In the genomic region with DNA sequence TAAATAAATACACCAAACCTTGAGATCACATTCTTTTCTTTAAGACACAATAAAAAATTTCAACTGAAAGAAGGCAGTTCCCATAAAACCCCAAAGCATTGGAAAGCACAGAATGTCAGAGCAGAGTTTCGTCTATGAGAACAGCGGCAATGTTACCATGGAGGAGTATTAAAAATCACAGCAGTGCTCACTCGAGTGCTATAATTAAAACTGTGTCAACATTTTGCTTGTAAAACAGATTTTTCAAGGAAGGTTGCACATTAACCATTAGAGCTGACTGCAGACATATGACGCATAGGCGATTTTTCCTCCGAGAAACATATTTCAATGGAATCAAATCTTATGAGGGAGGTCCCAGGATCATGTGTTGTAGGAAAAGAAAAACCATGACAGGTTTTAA, we compare ENCODE assay signal across 23 mouse cellular contexts.
A peak's percentile ranks its signal among the peaks of the same experiment; 100 is the strongest.
DNase-seq lines count a peak whose midpoint lies in the region; ATAC-seq and TF ChIP-seq lines count a peak whose summit lies in the region.
"Had no signal": no experiment of that assay in that cellular context is flagged by ENCODE, and none has a peak within 500 bp of the region (broad histone marks: within the 10 kb centered on the region; RNA-seq: fewer than 3 reads in every experiment).

No protein-coding gene starts in this region.

- H3K9ac ChIP-seq in forebrain, embryonic 16.5 days (replicated peaks; ENCODE audit: low read depth, low read length): no peak overlapping the region
- no peak overlapping the region for H3K9ac ChIP-seq in hindbrain, embryonic 16.5 days (ENCODE audit: low read depth, low read length)
- H3K9ac ChIP-seq in hindbrain, postnatal 0 days (replicated peaks; ENCODE audit: low read length): no peak overlapping the region
- no peak overlapping the region for H3K9ac ChIP-seq in midbrain, postnatal 0 days (replicated peaks; ENCODE audit: low read length, poor library complexity, severe bottlenecking)
- H3K9ac ChIP-seq in midbrain, embryonic 16.5 days (ENCODE audit: low read depth, low read length): no peak overlapping the region
- H3K9ac ChIP-seq: heart, embryonic 13.5 days; hindbrain, embryonic 14.5 days had no signal

- H3K4me3 ChIP-seq in forebrain, embryonic 16.5 days (replicated peaks; ENCODE audit: low read length): no peak overlapping the region
- no peak overlapping the region for H3K4me3 ChIP-seq in forebrain, embryonic 10.5 days
- no peak overlapping the region for H3K4me3 ChIP-seq in hindbrain, embryonic 16.5 days (ENCODE audit: low read length)
- H3K4me3 ChIP-seq in hindbrain, postnatal 0 days (ENCODE audit: low read length): no peak overlapping the region
- H3K4me3 ChIP-seq in midbrain, postnatal 0 days (ENCODE audit: low read depth, low read length): no peak overlapping the region
- H3K4me3 ChIP-seq in midbrain, embryonic 16.5 days (ENCODE audit: low read depth, low read length): no peak overlapping the region
- H3K4me3 ChIP-seq: heart, adult 2 months; heart, embryonic 10.5 days; heart, embryonic 13.5 days had no signal

- ATAC-seq in forebrain, embryonic 16.5 days: peak; percentile 36; the same call in 1 of the 2 replicates
- 0 out of 2 replicates have a peak, but pooled peaks have one; percentile 37 for ATAC-seq in hindbrain, embryonic 16.5 days
- ATAC-seq in hindbrain, postnatal 0 days: no peak
- no peak for ATAC-seq in midbrain, postnatal 0 days (ENCODE audit: low FRiP score)
- no peak for ATAC-seq in midbrain, embryonic 16.5 days
- ATAC-seq: activated CD4-positive, CD25-positive, alpha-beta regulatory T cell, adult 4 months; forebrain, embryonic 14.5 days had no signal

- no peak for TF ChIP-seq CTCF in hindbrain, postnatal 0 days (IDR thresholded peaks at IDR 0.05; ENCODE audit: low read depth)
- no peak for TF ChIP-seq CTCF in midbrain, postnatal 0 days (IDR thresholded peaks at IDR 0.05)

- H3K4me2 ChIP-seq in forebrain, embryonic 16.5 days (ENCODE audit: low read length): no peak overlapping the region
- no peak overlapping the region for H3K4me2 ChIP-seq in hindbrain, embryonic 16.5 days (ENCODE audit: low read length)
- H3K4me2 ChIP-seq in hindbrain, postnatal 0 days (ENCODE audit: low read depth, low read length): no peak overlapping the region
- no peak overlapping the region for H3K4me2 ChIP-seq in midbrain, postnatal 0 days (ENCODE audit: low read depth, low read length, poor library complexity, severe bottlenecking)
- no peak overlapping the region for H3K4me2 ChIP-seq in midbrain, embryonic 16.5 days (ENCODE audit: low read length)
- H3K4me2 ChIP-seq: heart, embryonic 13.5 days; hindbrain, embryonic 14.5 days had no signal

- no peaks in the 10 kb centered on the region for H3K4me1 ChIP-seq in forebrain, embryonic 16.5 days (replicated peaks; ENCODE audit: control insufficient read depth, insufficient read depth, low read length)
- H3K4me1 ChIP-seq in forebrain, embryonic 10.5 days: no peaks in the 10 kb centered on the region
- H3K4me1 ChIP-seq in hindbrain, embryonic 16.5 days (ENCODE audit: control insufficient read depth, insufficient read depth, low read depth, low read length): no peaks in the 10 kb centered on the region
- H3K4me1 ChIP-seq in hindbrain, postnatal 0 days (ENCODE audit: insufficient read depth, low read length): no peaks in the 10 kb centered on the region
- H3K4me1 ChIP-seq in midbrain, postnatal 0 days (ENCODE audit: insufficient read depth, low read length): no peaks in the 10 kb centered on the region
- no peaks in the 10 kb centered on the region for H3K4me1 ChIP-seq in midbrain, embryonic 16.5 days (ENCODE audit: control insufficient read depth, insufficient read depth, low read length)
- H3K4me1 ChIP-seq: heart, embryonic 10.5 days; heart, embryonic 13.5 days had no signal

- H3K9me3 ChIP-seq in forebrain, embryonic 16.5 days (ENCODE audit: control insufficient read depth, low read length): no peaks in the 10 kb centered on the region
- no peaks in the 10 kb centered on the region for H3K9me3 ChIP-seq in forebrain, embryonic 10.5 days
- H3K9me3 ChIP-seq in hindbrain, embryonic 16.5 days (ENCODE audit: control insufficient read depth, low read length): no peaks in the 10 kb centered on the region
- H3K9me3 ChIP-seq in hindbrain, postnatal 0 days (ENCODE audit: low read length): no peaks in the 10 kb centered on the region
- no peaks in the 10 kb centered on the region for H3K9me3 ChIP-seq in midbrain, postnatal 0 days (ENCODE audit: low read length)
- no peaks in the 10 kb centered on the region for H3K9me3 ChIP-seq in midbrain, embryonic 16.5 days (replicated peaks; ENCODE audit: control insufficient read depth, low read length, poor library complexity, severe bottlenecking)
- H3K9me3 ChIP-seq: heart, embryonic 10.5 days; heart, embryonic 13.5 days had no signal

- no peak for DNase-seq in forebrain, embryonic 10.5 days (ENCODE audit: extremely low spot score, low spot score)
- no peak for DNase-seq in hindbrain, postnatal 0 days (ENCODE audit: low spot score)
- DNase-seq in layer of hippocampus, adult 9-11 months: peak; percentile 21
- DNase-seq in layer of hippocampus, postnatal 36 days: no peak
- peak; percentile 18 for DNase-seq in midbrain, postnatal 0 days (ENCODE audit: low spot score)
- DNase-seq: adrenal gland, adult 8-10 months; adrenal gland, postnatal 25 days; cerebellum, adult 18-20 months; cerebellum, adult 9-10 months; cerebellum, postnatal 14 days; gastrocnemius, postnatal 10 days; gastrocnemius, postnatal 36 days; heart, adult 2 months; heart, postnatal 14 days; heart, postnatal 4 days had no signal

- no peaks in the 10 kb centered on the region for H3K27me3 ChIP-seq in forebrain, embryonic 16.5 days (replicated peaks; ENCODE audit: control insufficient read depth, insufficient read depth, low read length)
- no peaks in the 10 kb centered on the region for H3K27me3 ChIP-seq in forebrain, embryonic 10.5 days (ENCODE audit: poor library complexity, severe bottlenecking)
- no peaks in the 10 kb centered on the region for H3K27me3 ChIP-seq in hindbrain, embryonic 16.5 days (replicated peaks; ENCODE audit: control insufficient read depth, insufficient read depth, low read length)
- no peaks in the 10 kb centered on the region for H3K27me3 ChIP-seq in hindbrain, postnatal 0 days (ENCODE audit: insufficient read depth, low read length)
- H3K27me3 ChIP-seq in midbrain, postnatal 0 days (ENCODE audit: insufficient read depth, low read length): no peaks in the 10 kb centered on the region
- no peaks in the 10 kb centered on the region for H3K27me3 ChIP-seq in midbrain, embryonic 16.5 days (ENCODE audit: control insufficient read depth, insufficient read depth, low read depth, low read length)
- H3K27me3 ChIP-seq: heart, embryonic 13.5 days had no signal

- WGBS in forebrain, embryonic 16.5 days: 72% methylated on average over 6 of the region's 6 CpGs
- 94% methylated on average over 6 of the region's 6 CpGs for WGBS in forebrain, embryonic 10.5 days
- WGBS in hindbrain, embryonic 16.5 days: 70% methylated on average over 6 of the region's 6 CpGs
- 62% methylated on average over 6 of the region's 6 CpGs for WGBS in hindbrain, postnatal 0 days
- 75% methylated on average over 6 of the region's 6 CpGs for WGBS in midbrain, postnatal 0 days
- WGBS in midbrain, embryonic 16.5 days: 78% methylated on average over 6 of the region's 6 CpGs

- H3K27ac ChIP-seq in forebrain, embryonic 16.5 days (ENCODE audit: low read length): no peak overlapping the region
- H3K27ac ChIP-seq in forebrain, embryonic 10.5 days: no peak overlapping the region
- no peak overlapping the region for H3K27ac ChIP-seq in hindbrain, embryonic 16.5 days (ENCODE audit: low read depth, low read length)
- H3K27ac ChIP-seq in hindbrain, postnatal 0 days: no peak overlapping the region
- no peak overlapping the region for H3K27ac ChIP-seq in midbrain, postnatal 0 days (ENCODE audit: low read depth, low read length)
- no peak overlapping the region for H3K27ac ChIP-seq in midbrain, embryonic 16.5 days (ENCODE audit: low read length)
- H3K27ac ChIP-seq: heart, adult 2 months; heart, embryonic 10.5 days; heart, embryonic 13.5 days; hindbrain, embryonic 14.5 days had no signal

- H3K36me3 ChIP-seq in forebrain, embryonic 16.5 days (ENCODE audit: control insufficient read depth, insufficient read depth): no peaks in the 10 kb centered on the region
- H3K36me3 ChIP-seq in forebrain, embryonic 10.5 days (replicated peaks): no peaks in the 10 kb centered on the region
- no peaks in the 10 kb centered on the region for H3K36me3 ChIP-seq in hindbrain, embryonic 16.5 days (ENCODE audit: control insufficient read depth, insufficient read depth, low read length)
- H3K36me3 ChIP-seq in hindbrain, postnatal 0 days (ENCODE audit: insufficient read depth, low read length): no peaks in the 10 kb centered on the region
- no peaks in the 10 kb centered on the region for H3K36me3 ChIP-seq in midbrain, postnatal 0 days (ENCODE audit: insufficient read depth, low read length)
- H3K36me3 ChIP-seq in midbrain, embryonic 16.5 days (ENCODE audit: control insufficient read depth, insufficient read depth, low read length): no peaks in the 10 kb centered on the region
- H3K36me3 ChIP-seq: heart, embryonic 10.5 days; heart, embryonic 13.5 days had no signal

Comparison
In these comparisons a context has a peak if more than half of its experiments do, and no peak if none do; other contexts are left out.
1. ATAC-seq: peak in forebrain, embryonic 16.5 days (single experiment) and hindbrain, embryonic 16.5 days (single experiment); none in hindbrain, postnatal 0 days (single experiment), midbrain, postnatal 0 days (single experiment) and midbrain, embryonic 16.5 days (single experiment).
2. DNase-seq: peak in layer of hippocampus, adult 9-11 months (single experiment) and midbrain, postnatal 0 days (single experiment); none in forebrain, embryonic 10.5 days (single experiment), hindbrain, postnatal 0 days (single experiment) and layer of hippocampus, postnatal 36 days (0 of 2).